Mouse (Mus musculus): ENCODE results near the gene Cib1.

The Cib1 gene

GRCm38 (mm10) chr7:80200588-80200945 is 32.0 kb downstream of the Cib1 start:
- DNase-seq = no peak

DNA sequence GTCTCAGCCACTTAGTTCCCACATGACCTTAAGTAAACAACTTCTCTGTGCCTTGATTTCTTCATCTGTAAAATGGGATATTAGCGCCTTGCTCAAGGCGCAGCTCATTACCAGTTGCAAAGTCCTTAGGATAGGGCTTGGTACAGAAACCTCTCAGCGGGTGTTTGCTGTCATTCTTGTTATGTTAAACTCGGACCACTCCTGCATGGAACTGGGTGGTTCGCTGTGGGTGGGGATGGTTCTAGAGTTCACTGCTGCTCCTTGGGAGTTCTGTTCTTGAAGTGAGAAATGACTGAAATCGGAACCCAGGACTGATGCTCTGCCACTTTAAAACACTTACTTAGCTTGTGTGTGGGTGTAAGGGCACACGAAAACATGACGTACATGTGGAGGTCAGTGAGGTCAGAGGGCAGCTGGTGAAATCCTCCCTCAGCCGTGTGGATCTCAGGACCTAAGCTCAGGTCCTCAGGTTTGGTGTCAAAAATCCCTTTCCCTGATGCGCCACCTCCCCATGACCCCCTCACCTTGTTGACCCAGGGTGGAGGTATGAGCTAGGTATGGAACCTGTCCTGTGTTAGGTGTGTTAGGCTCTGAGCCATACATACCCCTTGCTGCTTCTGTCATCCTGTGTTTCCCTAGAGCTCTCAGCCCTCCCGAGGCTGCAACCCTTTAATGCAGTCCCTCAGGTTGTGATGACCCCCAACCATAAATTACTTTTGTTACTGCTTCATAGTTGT is 32.6 kb downstream of the Cib1 start:
- DNase-seq = no peak

DNA sequence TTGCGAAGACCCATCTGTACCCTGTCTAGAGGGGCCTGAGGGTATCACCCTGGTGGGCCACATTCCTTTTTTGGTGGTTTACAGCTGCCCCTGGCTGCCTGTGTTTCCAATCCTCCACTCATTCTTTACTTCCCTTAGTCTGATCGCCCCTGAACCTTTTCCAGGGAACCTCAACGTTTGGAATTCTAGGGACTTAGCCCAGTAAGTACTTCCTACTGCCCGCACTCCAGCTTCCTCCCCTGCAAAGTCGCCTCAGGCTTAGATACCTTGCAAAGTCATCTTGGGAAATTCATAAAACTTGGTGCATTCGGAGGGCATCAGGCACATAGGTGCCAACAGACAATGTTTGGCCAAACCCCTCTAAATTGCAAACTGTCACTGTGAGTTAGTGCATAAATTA is 33.3 kb downstream of the Cib1 start:
- no peak for DNase-seq

GRCm38 (mm10) chr7:80198863-80199262 is 33.8 kb downstream of the Cib1 start:
- DNase-seq = no peak

DNA sequence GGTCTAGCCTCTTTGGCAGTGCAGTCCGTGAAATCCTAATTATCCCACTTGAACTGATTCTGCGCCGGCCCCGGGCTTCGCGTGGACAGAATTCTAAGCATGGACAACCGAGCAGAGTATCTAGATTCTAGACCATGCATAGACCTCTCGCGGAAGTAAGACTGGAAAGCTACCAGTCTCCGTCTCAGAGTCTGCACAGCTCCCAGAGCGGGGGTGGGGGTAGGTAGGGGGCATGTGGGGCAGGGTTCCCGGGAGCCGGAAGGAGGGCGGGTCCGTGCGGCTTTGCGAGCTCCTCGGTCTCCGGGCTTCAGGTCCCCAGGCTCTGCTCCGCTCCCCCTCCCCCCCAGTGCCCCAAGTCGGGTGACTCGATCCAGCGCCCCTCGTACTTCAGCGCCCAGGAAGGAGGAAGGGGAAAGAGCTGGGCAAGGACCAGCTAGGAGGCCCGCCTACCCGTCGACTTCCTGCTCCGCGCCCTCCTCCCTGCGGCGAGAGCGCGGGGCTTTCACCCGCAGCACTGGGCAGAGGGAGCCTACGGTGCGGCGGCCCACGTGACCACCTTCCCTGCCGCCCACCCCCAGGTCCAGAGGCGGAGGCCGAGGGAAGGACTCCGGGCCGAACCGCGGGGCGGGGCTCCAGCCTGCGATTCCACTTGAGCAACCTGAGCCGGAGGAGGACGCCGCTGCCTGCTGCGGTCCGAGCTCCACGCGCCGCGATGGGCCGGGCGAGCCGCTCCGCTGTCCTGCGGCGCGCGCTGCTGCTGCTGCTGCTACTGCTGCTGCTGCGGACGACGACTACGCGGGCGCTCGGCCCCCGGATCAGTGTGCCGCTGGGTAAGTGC is 34.5 kb downstream of the Cib1 start:
- peak; percentile 90 for DNase-seq

DNA sequence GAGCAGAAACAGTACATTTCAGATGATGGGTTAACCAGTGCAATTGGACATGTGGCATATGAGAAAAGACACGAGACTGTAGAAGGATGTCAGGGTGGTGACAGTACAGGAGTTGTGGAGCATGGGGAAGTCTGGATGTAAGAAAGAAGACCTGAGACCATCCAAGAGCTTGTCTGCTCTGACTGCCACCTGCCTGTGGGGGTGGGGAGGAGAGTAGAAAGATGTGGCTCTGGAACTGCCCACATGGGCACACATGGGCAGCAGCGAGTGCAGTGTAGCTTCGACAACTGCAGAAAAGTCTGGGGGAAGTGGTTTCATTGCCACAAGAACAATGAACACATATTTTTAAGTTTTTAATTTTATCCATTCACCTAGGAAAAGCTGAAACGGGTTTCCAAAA is 35.2 kb downstream of the Cib1 start:
- no peak for DNase-seq

DNA sequence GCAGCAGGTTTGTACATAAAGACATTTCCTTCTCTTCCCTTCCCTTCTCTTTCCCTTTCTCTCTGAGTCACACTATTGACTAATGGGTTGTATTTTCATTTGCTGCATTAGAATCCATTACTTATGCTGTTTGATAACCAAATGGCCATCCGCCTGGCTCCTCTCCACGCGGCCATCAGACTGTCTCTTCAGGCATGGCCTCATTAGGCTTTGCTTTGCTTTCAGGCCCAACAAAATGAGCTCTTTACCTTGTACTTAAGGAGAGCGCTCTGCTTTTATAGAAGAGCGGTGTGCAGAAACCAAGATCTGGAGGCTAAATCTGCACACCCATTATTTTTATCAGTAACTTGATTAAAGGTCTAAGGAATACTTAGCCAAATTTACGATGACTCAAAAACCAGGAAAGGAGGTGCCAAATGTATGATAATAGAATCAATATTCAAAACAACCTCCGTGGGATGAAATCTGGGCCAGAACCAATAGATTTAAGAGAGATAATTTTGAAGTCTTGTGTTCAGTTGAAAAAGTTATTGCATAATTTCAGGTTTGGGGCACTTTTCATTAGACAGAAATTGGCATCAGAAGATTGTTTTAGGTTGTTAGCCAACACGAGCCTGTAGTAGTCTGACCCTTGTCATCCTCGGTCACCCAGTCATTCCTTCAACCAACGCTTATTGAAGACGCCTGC is 36.9 kb downstream of the Cib1 start:
- DNase-seq = no peak

GRCm38 (mm10) chr7:80195146-80195545 is 37.5 kb downstream of the Cib1 start:
- DNase-seq = no peak

DNA sequence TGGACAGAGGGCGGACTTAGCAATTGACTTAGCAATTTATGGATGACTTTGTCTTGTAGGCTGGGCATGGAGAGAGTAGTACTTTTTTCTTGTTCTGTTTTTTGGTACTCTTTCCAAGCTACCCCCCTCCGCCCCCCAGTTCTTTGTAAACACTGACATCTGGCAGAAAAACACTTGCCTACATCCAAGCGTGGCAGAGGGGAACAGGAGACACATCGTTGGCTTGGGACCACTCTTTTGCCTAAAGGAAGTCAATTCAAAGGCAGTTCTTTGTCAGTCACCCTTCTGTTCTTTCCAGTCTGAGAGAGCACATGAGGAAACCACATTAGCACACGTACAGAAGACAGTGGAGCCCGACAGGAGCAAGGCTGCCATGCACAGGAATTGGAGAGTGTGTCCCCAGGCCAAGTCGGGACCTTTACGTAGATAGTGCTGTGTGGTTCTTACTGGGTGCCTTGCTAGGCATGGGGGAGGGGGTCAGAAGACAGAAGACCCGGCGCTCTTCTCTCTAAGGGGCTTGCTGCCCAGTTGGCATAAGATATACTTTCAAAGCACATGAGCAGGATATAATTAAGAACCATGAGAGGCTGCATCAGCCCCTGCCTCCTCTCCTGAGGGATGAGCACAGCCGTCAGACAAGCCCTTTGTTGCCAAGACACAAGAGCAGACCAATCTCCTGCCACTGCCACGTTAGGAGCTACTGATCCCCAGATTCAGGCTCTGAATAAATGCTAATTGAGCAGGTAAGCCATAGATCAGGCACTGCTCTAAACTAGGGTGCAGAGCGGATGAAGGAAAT is 38.5 kb downstream of the Cib1 start:
- DNase-seq = no peak

GRCm38 (mm10) chr7:80192226-80193061 is 40.2 kb downstream of the Cib1 start:
- peak; percentile 96 for DNase-seq

- DNase-seq = peak; percentile 76
Observed at GRCm38 (mm10) chr7:80191455-80191854, 41.2 kb downstream of the Cib1 start.

- no peak for DNase-seq
Observed at GRCm38 (mm10) chr7:80189147-80189933, 43.3 kb downstream of the Cib1 start.

GRCm38 (mm10) chr7:80188579-80189125 is 44.0 kb downstream of the Cib1 start:
- no peak for DNase-seq

DNA sequence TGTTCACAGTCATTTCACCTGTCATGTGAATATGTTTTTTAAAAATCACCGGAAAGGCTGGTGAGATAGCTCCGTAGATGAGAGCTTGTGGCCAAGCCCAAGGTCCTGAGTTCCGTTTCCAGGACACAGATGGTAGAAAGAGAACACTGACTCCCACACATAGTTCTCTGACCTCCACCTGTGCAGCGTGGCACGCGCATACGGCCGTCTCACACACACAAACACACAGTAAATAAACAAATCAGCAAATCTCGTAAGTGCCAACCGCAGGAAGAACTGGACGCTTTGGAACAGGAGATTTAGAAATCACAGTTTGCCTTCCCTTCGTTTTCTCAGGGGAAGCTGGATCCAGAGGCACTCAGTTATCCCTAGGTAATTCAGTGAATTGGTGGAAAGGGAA is 45.1 kb downstream of the Cib1 start:
- no peak for DNase-seq

DNA sequence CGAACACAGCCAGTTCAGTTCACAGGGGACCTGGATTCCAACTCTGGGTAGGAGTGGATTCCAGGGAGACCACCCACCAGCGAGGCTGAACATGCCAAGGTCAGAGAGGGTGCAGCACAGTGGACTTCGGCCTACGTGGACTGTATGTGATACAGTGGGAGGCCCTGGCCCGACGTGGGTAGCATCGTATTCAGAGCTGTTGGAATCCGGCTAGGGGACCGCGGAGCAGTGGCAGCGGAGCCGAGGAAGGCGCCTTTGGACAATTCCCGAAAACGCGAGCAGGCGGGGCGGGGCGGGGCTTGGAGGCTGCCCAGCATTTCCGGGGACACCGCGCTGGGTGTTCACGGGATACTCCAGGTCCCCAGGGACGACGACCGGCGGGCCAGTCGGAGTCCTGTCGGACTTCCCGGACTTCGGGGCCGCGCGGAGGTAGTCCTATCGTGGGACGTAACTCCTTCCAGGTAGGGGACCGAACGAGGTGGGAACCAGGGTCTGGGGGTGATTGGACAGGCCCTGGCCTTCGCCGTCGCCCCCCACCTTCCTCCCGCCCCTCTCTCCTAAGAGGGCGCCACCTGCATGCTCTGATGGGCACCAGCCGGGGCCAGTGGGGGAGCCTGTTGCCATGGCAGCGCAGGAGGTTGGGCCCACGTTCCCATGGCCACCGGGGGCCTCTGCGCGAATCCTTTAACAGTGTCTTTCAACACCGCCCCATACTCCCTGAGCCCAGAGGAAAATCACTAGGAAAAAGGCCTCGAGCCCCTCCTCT is 45.9 kb downstream of the Cib1 start, which contains the start of gene Sema4b:
Gene Sema4b, plus strand, starts transcription at position 311 of the 766 bp plus-strand sequence.
- DNase-seq = peak; percentile 94

GRCm38 (mm10) chr7:80186021-80186420 is 46.6 kb downstream of the Cib1 start:
- peak; percentile 87 for DNase-seq

GRCm38 (mm10) chr7:80184968-80185367 is 47.6 kb downstream of the Cib1 start:
- no peak for DNase-seq

- no peak for DNase-seq
Observed at GRCm38 (mm10) chr7:80184551-80184950, 48.1 kb downstream of the Cib1 start.

DNA sequence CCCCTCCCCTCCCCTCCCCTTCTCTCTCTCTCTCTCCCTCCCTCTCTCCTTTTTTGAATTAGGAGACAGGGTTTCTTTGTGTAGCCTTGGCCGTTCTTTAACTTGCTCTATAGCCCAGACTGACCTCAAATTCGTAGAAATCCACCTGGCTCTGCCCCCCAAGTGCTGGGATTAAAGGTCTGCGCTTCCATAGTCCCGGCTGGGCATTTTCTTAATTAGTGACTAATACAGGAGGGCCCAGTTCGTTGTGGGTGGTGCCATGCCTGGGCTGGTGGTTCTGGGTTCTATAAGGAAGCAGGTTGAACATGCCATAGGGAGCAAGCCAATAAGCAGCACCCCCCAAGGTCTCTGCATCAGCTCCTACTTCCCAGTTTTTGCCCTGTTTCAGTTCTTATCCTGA is 48.6 kb downstream of the Cib1 start:
- DNase-seq = peak; percentile 55

DNA sequence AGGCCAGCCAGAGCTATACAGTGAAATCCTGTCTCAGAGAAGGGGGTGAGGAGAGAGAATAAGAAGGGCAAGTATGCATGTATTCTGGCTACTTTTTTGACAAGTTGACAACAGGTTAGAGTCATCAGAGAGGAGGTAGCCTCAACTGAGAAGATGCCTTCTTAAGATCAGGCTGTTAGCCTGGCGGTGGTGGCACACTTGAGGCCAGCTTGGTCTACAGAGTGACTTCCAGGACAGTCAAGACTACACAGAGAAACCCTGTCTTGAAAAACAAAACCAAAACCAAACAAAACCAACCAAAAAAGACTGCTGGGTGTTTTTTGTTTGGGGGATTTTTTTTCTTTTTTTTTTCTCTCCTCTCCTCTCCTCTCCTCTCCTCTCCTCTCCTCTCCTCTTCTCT is 49.1 kb downstream of the Cib1 start:
- no peak for DNase-seq

All from kidney, postnatal 14 days (tissue).